Mouse (Mus musculus) liver, postnatal 0 days (tissue): ENCODE measurements around the gene Drosha. TPM values are rescaled to one million over a fixed set of nuclear protein-coding genes. Genes with fewer than 3 reads are reported as not detected.

Source experiments
- ATAC-seq: fragments of 200-750 bp; cut with Nextera tagmentation; 2 replicates; pipeline ENCODE4 v1.8.0; 2017; ENCODE audit warnings: mild to moderate bottlenecking, moderate library complexity
- DNase-seq: peaks from one replicate; pipeline ENCODE4 v3.0.0-alpha.2; 2016
- H3K27ac ChIP-seq: fragments of 300-500 bp; sonication (generic); 2 replicates; pipeline ENCODE4 v1.5.1; 2014; ENCODE audit warnings: antibody characterized with exemption, moderate library complexity, mild to moderate bottlenecking, low read depth
- H3K27me3 ChIP-seq: fragments of 300-500 bp; sonication (generic); 2 replicates; pipeline ENCODE4 v1.6.1; 2014; ENCODE audit warnings: low read length, control low read depth, mixed read lengths; ENCODE audit not compliant: insufficient read depth
- H3K36me3 ChIP-seq: fragments of 300-500 bp; sonication (generic); replicated peaks from 2 replicates; pipeline ENCODE4 v1.6.1; 2014; ENCODE audit warnings: mild to moderate bottlenecking, control low read depth, low read length, moderate library complexity, mixed read lengths; ENCODE audit not compliant: insufficient read depth
- H3K4me1 ChIP-seq: fragments of 300-500 bp; sonication (generic); 2 replicates; pipeline ENCODE4 v1.6.1; 2014; ENCODE audit warnings: antibody characterized with exemption, mild to moderate bottlenecking, control low read depth; ENCODE audit not compliant: insufficient read depth
- H3K4me2 ChIP-seq: fragments of 300-500 bp; sonication (generic); 2 replicates; pipeline ENCODE4 v1.6.1; 2014; ENCODE audit warnings: low read depth, mild to moderate bottlenecking, low read length, moderate library complexity, mixed read lengths
- H3K4me3 ChIP-seq: fragments of 300-500 bp; sonication (generic); 2 replicates; pipeline ENCODE4 v1.5.1; 2014; ENCODE audit warnings: low read depth, low read length
- H3K9ac ChIP-seq: fragments of 300-500 bp; sonication (generic); replicated peaks from 2 replicates; pipeline ENCODE4 v1.6.1; 2014; ENCODE audit warnings: mild to moderate bottlenecking, moderate library complexity
- H3K9me3 ChIP-seq: fragments of 300-500 bp; sonication (generic); 2 replicates; pipeline ENCODE4 v1.6.1; 2016; ENCODE audit warnings: mild to moderate bottlenecking, control low read depth, low read length, mixed read lengths
- CTCF ChIP-seq: sonication (generic); IDR thresholded peaks from 2 replicates; pipeline ENCODE4 v1.5.1; 2016; ENCODE audit warnings: antibody characterized with exemption, low read depth
- EP300 ChIP-seq: IDR thresholded peaks from 2 replicates; pipeline ENCODE4 v1.6.1; 2016; ENCODE audit warnings: antibody characterized with exemption, low read depth, mild to moderate bottlenecking
- WGBS: fragments of 180-500 bp; shearing (Covaris S2); extraction: QIAGEN DNeasy Blood & Tissue Kit; methylation state at CpG from one replicate; pipeline ENCODE4 v1.1.7; 2014; ENCODE audit not compliant: insufficient replicate concordance; 5-methylcytosine and 5-hydroxymethylcytosine counted together
- polyA plus RNA-seq: library from polyadenylated mRNA; unstranded; fragments of >200 nt; fragmentation: Nextera tagmentation; extraction: Ambion mirVana; gene quantifications from 2 replicates; pipeline ENCODE4 v1.2.1, GENCODE M21; 2015

Gene Drosha
- polyA plus RNA-seq, 1 experiment from 2014 or later: 5.2 TPM

DNA sequence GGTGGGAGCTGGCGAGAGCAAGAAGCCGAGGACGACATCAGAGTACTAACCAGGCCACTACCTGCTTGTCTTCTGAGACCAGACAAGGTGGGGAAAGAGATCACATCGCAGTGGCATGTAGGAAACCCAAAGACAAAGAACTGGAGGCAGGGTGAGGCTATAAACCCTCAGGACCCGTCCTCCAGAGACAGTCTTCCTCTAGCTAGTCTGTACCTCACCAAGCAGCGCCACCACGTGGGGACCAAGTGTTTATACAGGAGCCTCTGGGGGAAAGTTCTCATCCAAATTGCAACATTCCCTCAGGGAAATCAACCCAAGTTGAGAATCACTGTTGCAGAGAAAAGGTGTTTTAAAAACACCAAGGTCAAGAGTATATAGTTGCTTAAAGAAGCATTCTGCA is 18.2 kb downstream of the Drosha start:
- Histone ChIP-seq H3K9ac (no peak overlapping the region), H3K4me2 (no peak overlapping the region), H3K27me3 (no peaks in the 10 kb centered on the region), H3K36me3 (peaks cover 54% of the 10 kb centered on the region), H3K9me3 (no peaks in the 10 kb centered on the region), H3K4me1 (no peaks in the 10 kb centered on the region), H3K4me3 (no peak overlapping the region), H3K27ac (no peak overlapping the region)
- WGBS: 82% methylated on average over 7 of the region's 7 CpGs
- TF ChIP-seq EP300 (no peak), CTCF (peak; percentile 44)
- ATAC-seq (no peak), DNase-seq (no peak)

DNA sequence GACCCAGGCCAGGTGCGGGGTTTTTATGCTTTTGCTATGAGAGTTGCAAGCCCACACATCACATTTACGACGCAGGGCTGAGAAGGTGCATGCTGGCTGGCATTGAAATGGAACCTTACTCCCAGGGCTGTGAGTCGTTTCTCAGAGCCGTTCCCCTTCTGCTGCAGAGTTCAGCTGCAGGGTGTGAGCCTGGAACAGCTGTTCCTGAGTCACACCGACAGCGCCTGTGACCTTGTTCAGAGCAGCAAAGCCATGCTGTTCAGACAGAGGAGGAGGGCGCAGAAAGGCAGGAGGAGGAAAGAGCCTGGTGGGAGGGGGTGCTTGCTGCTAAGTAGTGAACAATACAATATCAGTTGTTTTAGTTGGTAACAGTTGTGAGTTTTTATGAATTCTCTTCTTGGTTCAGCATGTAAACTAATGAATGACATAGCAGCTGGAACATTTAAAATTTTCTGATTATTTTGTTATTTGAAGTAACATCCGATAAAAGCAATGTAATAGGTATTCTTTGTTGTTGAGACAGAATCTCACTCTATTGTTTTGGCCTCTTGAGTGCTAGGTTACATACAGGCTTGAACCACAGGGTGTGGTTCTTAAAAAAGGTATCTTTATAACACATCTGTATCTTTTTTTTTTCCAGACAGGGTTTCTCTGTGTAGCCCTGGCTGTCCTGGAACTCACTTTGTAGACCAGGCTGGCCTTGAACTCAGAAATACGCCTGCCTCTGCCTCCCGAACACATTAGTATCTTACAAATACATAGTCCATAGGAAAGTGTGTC is 23.8 kb downstream of the Drosha start:
- Histone ChIP-seq H3K36me3 (peaks cover 55% of the 10 kb centered on the region), H3K9me3 (no peaks in the 10 kb centered on the region), H3K4me1 (no peaks in the 10 kb centered on the region), H3K4me3 (no peak overlapping the region), H3K4me2 (no peak overlapping the region), H3K9ac (no peak overlapping the region), H3K27me3 (no peaks in the 10 kb centered on the region), H3K27ac (no peak overlapping the region)
- no peak for TF ChIP-seq CTCF
- TF ChIP-seq EP300: no peak
- ATAC-seq (no peak), DNase-seq (no peak)
- 79% methylated on average over 11 of the region's 11 CpGs for WGBS

DNA sequence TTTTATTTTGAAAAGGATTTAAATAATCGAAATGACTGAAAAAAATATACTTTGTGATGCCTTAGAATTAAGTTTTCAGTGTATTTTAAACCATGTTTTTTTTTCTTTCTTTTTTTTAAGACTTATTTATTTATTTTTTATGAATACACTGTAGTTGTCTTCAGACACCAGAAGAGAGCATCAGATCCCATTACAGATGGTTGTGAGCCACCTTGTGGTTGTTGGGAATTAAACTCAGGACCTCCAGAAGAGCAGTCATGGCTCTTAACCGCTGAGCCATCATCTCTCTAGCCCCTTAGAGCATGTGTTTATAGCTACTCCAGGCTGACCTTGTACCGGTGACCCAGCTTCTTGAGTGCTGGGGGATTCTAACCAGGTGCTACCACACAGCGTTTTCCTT is 24.8 kb downstream of the Drosha start:
- peak; percentile 30 for TF ChIP-seq CTCF
- no peak for TF ChIP-seq EP300
- Histone ChIP-seq H3K9me3 (no peaks in the 10 kb centered on the region), H3K4me3 (no peak overlapping the region), H3K4me2 (no peak overlapping the region), H3K9ac (no peak overlapping the region), H3K27me3 (no peaks in the 10 kb centered on the region), H3K4me1 (no peaks in the 10 kb centered on the region), H3K36me3 (peaks cover 54% of the 10 kb centered on the region), H3K27ac (no peak overlapping the region)
- 84% methylated on average over 4 of the region's 4 CpGs for WGBS
- DNase-seq: no peak
- ATAC-seq: no peak

DNA sequence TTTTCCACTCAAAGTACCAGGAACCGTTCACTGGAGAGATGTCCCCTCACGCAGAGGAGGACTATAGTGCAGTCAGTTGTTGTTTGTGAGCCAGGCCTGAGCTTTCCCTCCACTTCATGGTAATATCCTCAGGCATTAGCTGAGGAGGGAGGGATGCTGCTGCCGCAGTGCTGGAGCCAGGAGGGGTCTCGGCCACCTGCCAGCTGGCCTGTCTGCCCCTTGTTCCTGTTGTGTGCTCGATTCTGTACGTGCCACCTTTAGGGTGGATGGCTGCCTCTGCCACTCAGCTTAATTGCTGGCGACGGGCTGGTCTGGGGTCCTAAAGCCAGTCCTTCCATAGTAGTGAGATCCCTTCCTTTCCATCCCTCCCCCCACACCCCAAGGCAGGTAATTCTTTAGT is 28.9 kb downstream of the Drosha start:
- peaks cover 59% of the 10 kb centered on the region for H3K36me3 ChIP-seq
- H3K4me2 ChIP-seq: no peak overlapping the region
- DNase-seq (no peak), ATAC-seq (no peak)
- no peaks in the 10 kb centered on the region for H3K9me3 ChIP-seq
- no peak overlapping the region for H3K9ac ChIP-seq
- WGBS: 89% methylated on average over 8 of the region's 8 CpGs
- TF ChIP-seq CTCF (no peak), EP300 (no peak)
- H3K4me1 ChIP-seq: no peaks in the 10 kb centered on the region
- no peak overlapping the region for H3K4me3 ChIP-seq
- H3K27ac ChIP-seq: no peak overlapping the region
- H3K27me3 ChIP-seq: no peaks in the 10 kb centered on the region

DNA sequence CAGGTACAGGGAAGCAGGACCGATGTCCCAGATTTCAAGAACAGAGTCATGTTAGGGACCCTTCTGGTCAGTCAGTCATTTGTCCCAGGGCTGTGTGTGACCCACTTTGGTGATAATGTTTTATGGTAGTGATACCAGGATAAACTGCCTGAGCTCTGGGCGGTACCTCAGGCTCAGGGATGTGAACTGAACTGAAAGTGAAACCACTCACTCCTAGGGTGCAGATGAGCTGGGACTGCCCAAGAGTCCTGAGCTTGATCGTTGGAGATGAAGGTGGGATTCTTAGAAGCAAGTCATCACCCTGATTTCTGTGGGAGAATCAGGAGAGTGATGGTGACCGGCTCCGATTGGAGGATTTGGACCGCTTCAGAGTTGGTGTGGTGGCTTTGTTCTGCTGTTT is 32.2 kb downstream of the Drosha start:
- DNase-seq (no peak), ATAC-seq (no peak)
- H3K4me1 ChIP-seq: no peaks in the 10 kb centered on the region
- 90% methylated on average over 6 of the region's 6 CpGs for WGBS
- H3K36me3 ChIP-seq: peaks cover 54% of the 10 kb centered on the region
- H3K9me3 ChIP-seq: no peaks in the 10 kb centered on the region
- H3K27ac ChIP-seq: no peak overlapping the region
- H3K27me3 ChIP-seq: no peaks in the 10 kb centered on the region
- TF ChIP-seq EP300 (no peak), CTCF (no peak)
- no peak overlapping the region for H3K9ac ChIP-seq
- no peak overlapping the region; the same call in 1 of the 2 replicates for H3K4me2 ChIP-seq
- H3K4me3 ChIP-seq: no peak overlapping the region

DNA sequence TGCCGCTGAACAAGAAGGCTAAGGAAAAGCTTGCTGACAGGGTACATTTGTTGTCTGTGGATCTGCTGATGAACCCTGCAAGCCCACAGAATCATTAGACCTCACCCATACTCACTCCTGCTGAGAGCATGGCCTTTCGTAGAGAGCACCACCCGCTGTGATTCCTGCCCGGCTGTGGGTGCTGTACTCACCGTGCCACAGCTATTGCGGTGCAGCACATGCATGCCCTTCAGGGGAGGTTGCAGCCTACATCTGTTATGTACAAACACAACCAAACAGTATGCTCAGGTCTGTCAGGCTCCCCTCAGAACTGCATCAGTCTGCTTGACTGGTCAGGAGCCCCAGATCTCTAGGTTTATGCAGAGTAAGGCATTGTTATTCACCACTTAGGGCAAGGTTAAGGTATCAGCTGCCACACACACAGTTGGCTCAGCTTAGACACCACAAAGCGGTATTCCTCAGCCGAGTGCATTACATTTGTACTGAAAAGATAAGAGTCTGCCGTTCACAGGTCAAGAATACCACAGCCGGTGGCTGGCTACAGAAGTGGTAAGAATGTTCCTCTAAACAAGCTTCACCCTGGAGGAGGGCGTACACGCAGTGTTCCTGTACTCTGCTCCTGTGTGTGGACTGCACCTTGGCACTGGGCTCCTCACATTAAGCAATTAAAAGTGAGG is 33.4 kb downstream of the Drosha start:
- H3K4me1 ChIP-seq: no peaks in the 10 kb centered on the region
- H3K4me3 ChIP-seq: no peak overlapping the region
- peaks cover 59% of the 10 kb centered on the region for H3K36me3 ChIP-seq
- DNase-seq (no peak), ATAC-seq (peak; percentile 90)
- peak overlapping the region; percentile 8; the same call in 1 of the 2 replicates for H3K27ac ChIP-seq
- TF ChIP-seq CTCF (no peak), EP300 (peak; percentile 83)
- no peaks in the 10 kb centered on the region for H3K27me3 ChIP-seq
- 65% methylated on average over 12 of the region's 12 CpGs for WGBS
- H3K9me3 ChIP-seq: no peaks in the 10 kb centered on the region
- peak overlapping the region; percentile 26; the same call in 1 of the 2 replicates for H3K4me2 ChIP-seq
- H3K9ac ChIP-seq: no peak overlapping the region
